Mouse (Mus musculus) heart, adult 2 months (tissue): ENCODE results near the gene Nav1.

Experiments
- CTCF ChIP-seq: fragments of 200-600 bp; IDR thresholded peaks from 2 replicates; pipeline ENCODE4 v1.8.1; 2022; ENCODE audit warnings: antibody characterized with exemption, mild to moderate bottlenecking, moderate library complexity
- EP300 ChIP-seq: fragments of 200-500 bp; IDR thresholded peaks from 2 replicates; pipeline ENCODE4 v1.6.1; 2011; ENCODE audit warnings: low read depth, low read length, control low read depth; ENCODE audit not compliant: insufficient read depth
- POLR2A ChIP-seq: fragments of 200-500 bp; IDR thresholded peaks from 2 replicates; pipeline ENCODE4 v1.6.1; 2011; ENCODE audit warnings: mild to moderate bottlenecking, low read depth, low read length, control low read depth; ENCODE audit not compliant: insufficient read depth

DNA sequence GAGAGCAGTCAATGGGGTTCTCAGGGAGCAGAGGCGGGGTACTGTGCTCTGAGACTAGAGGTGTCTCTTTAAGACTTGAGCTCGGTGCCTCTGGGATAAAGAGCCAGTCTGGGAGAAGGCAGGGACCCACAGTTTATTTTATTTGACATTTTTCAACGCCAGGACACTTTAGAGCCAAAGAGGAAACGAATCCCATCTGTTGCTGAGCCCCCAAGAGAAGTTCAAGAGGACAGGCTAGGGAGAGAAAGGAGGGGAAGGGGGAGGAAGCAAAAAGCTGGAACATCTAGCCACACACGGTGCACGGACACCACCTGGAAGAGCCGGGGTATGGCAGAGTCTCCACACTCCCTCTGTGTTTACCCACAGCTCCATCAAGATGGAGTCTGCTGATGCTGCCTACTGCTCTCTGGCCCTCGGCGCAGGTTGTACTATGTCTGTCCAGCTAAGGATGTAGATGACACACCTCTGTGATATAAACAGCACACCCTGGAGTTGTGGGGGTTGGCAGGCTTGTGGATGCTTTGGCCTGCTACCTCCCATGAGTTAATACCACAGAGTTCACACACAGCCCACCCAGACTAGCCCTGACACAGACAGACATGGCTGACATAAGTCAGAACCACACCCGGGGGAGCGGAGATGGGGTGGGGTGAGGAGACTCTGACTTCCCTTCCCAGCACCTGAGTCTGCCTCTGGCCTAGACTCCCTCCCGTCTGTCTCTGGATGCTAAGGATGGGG, 83.1 kb downstream of the Nav1 start:
- TF ChIP-seq CTCF: no peak
- no peak for TF ChIP-seq POLR2A
- no peak for TF ChIP-seq EP300
